Mouse (Mus musculus): Measurements from ENCODE around the gene Sh2d6. TPM values are rescaled to one million over a fixed set of nuclear protein-coding genes. Genes with fewer than 3 reads are reported as not detected.
A peak's percentile ranks its signal among the peaks of the same experiment; 100 is the strongest.

Sh2d6 gene
- polyA plus RNA-seq, 1 experiment from 2014 or later, result not detected

DNA sequence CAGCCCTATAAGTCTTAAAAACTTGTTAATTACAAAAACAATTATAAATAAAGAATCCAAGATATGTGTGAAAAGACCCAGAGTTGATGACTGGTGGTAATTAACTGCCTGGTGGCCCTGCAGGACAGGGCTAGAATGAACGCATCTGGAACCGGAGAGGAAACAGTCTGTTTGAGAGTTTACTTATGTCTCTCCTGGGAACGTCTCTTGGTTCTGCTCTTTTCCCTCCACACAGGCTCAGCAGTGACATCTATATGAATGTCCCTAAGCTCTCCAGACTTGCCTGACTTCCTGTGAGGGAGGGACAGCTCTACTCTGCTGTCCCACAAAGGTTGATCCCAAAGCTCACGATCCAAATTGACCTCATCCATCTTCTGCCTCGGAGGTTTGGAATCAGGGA is 22.6 kb downstream of the Sh2d6 start:
- Histone ChIP-seq H3K27me3 (ENCODE audit: control insufficient read depth, insufficient read depth, low read depth, low read length) (peaks cover 2% of the 10 kb centered on the region; the same call in 1 of the 2 replicates), H3K9ac (ENCODE audit: low read depth, low read length) (no peak overlapping the region), H3K9me3 (replicated peaks; ENCODE audit: control insufficient read depth, low read length) (no peaks in the 10 kb centered on the region), H3K4me3 (ENCODE audit: low read depth, low read length) (no peak overlapping the region), H3K27ac (ENCODE audit: low read length) (no peak overlapping the region), H3K4me2 (ENCODE audit: low read depth, low read length) (no peak overlapping the region), H3K4me1 (ENCODE audit: control insufficient read depth, low read depth, low read length) (no peaks in the 10 kb centered on the region), H3K36me3 (ENCODE audit: control insufficient read depth, insufficient read depth) (no peaks in the 10 kb centered on the region)
- 56% methylated on average over 5 of the region's 5 CpGs for WGBS (ENCODE audit: insufficient replicate concordance)
- no peak for ATAC-seq (ENCODE audit: low read depth)

DNA sequence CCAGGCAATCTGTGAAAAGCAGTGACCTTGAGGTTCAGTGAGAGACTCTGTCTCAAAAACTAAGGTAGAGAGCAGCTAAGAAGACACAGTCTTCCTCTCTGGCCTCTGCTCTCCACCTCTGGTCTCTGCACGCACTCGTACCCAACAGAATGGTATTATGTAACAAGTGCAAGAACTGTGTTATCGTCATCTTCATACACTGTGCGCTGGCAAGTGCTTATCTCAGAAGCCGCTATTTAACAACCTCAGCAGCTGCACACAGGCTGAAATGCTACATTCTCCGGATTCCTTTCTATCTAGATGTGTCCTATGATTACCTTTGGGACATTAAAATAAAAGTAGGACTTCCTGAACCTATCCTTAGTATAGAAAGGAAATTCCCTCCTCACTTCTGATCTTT is 28.6 kb downstream of the Sh2d6 start:
- Histone ChIP-seq H3K4me3 (ENCODE audit: low read depth, low read length) (no peak overlapping the region), H3K9ac (ENCODE audit: low read depth, low read length) (no peak overlapping the region), H3K27me3 (ENCODE audit: control insufficient read depth, insufficient read depth, low read depth, low read length) (peaks cover 2% of the 10 kb centered on the region; the same call in 1 of the 2 replicates), H3K27ac (ENCODE audit: low read length) (no peak overlapping the region), H3K9me3 (replicated peaks; ENCODE audit: control insufficient read depth, low read length) (no peaks in the 10 kb centered on the region), H3K4me2 (ENCODE audit: low read depth, low read length) (no peak overlapping the region), H3K4me1 (ENCODE audit: control insufficient read depth, low read depth, low read length) (peaks cover 4% of the 10 kb centered on the region), H3K36me3 (ENCODE audit: control insufficient read depth, insufficient read depth) (no peaks in the 10 kb centered on the region)
- 17% methylated on average over 6 of the region's 6 CpGs for WGBS (ENCODE audit: insufficient replicate concordance)
- peak; percentile 69 for ATAC-seq (ENCODE audit: low read depth)

DNA sequence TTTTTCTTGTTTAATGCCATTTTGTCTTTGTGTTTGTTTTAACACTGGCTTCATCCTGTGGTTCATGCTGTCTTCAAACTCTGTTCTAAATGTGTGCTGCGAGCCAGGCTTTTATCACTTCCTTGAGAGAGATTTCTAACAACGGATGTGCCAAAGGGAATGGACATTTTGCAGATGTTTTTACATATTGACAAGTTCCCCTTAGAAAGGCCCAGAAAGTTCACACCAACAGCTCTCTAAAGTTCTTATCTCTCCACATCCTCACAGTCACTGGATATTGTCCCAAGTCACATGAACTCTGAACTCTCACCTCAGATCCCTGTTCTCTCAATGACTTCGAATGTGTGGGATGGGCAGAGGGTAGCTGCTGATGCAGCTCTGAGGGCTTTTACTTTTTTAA is 30.4 kb downstream of the Sh2d6 start:
- Histone ChIP-seq H3K36me3 (ENCODE audit: control insufficient read depth, insufficient read depth) (no peaks in the 10 kb centered on the region), H3K9ac (ENCODE audit: low read depth, low read length) (no peak overlapping the region), H3K27ac (ENCODE audit: low read length) (no peak overlapping the region), H3K4me2 (ENCODE audit: low read depth, low read length) (no peak overlapping the region), H3K4me1 (ENCODE audit: control insufficient read depth, low read depth, low read length) (peaks cover 4% of the 10 kb centered on the region), H3K27me3 (ENCODE audit: control insufficient read depth, insufficient read depth, low read depth, low read length) (no peaks in the 10 kb centered on the region), H3K4me3 (ENCODE audit: low read depth, low read length) (no peak overlapping the region), H3K9me3 (replicated peaks; ENCODE audit: control insufficient read depth, low read length) (no peaks in the 10 kb centered on the region)
- WGBS (ENCODE audit: insufficient replicate concordance), result 37% methylated on average over 3 of the region's 3 CpGs
- no peak for ATAC-seq (ENCODE audit: low read depth)

DNA sequence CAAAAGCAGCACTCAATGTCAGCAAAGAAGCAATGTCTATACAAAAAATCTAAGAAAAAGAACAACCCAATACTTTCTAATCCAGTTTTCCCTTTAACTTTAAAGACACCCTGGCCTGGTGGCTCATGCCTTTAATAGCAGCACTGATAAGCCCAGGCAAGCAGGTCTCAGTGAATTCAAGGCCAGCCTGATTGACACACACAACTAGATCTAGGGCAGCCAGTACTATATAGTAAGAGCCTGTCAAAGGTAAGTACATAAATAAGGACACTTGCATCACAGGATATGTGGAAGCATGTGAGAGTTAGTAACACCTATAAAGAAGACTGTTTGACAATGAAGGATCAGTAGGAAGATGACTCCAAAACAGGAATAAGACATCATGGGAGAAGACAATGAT is 32.0 kb downstream of the Sh2d6 start:
- H3K9ac ChIP-seq (ENCODE audit: low read depth, low read length), result no peak overlapping the region
- H3K9me3 ChIP-seq (replicated peaks; ENCODE audit: control insufficient read depth, low read length), result no peaks in the 10 kb centered on the region
- H3K4me3 ChIP-seq (ENCODE audit: low read depth, low read length), result no peak overlapping the region
- no peaks in the 10 kb centered on the region for H3K36me3 ChIP-seq (ENCODE audit: control insufficient read depth, insufficient read depth)
- no peak overlapping the region for H3K4me2 ChIP-seq (ENCODE audit: low read depth, low read length)
- 0 out of 2 replicates have a peak, but pooled peaks have one; percentile 32 for ATAC-seq (ENCODE audit: low read depth)
- H3K27me3 ChIP-seq (ENCODE audit: control insufficient read depth, insufficient read depth, low read depth, low read length), result no peaks in the 10 kb centered on the region
- H3K27ac ChIP-seq (ENCODE audit: low read length), result no peak overlapping the region
- H3K4me1 ChIP-seq (ENCODE audit: control insufficient read depth, low read depth, low read length), result peaks cover 4% of the 10 kb centered on the region

DNA sequence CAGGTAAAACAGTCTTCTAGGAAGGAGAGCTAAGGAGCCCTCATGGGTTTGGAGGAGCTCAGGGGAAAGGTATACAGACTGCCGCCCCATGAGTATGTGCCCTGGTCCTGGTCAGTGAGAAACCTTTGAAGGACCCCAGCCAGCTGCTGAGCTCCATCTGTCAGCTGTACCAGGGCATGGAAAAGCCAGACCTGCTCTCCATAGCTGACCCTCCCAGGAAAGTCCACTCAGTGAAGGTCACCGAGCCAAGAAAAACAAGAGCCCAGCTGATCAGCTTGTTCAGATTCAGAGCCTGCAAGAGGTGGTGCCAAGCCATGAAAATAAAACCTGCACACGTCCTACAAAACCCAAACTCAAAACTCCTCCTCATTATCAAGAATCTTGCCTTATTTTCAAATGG is 32.7 kb downstream of the Sh2d6 start:
- no peaks in the 10 kb centered on the region for H3K9me3 ChIP-seq (replicated peaks; ENCODE audit: control insufficient read depth, low read length)
- no peak overlapping the region for H3K4me2 ChIP-seq (ENCODE audit: low read depth, low read length)
- H3K4me3 ChIP-seq (ENCODE audit: low read depth, low read length), result no peak overlapping the region
- ATAC-seq (ENCODE audit: low read depth), result no peak; the same call in 1 of the 2 replicates
- H3K4me1 ChIP-seq (ENCODE audit: control insufficient read depth, low read depth, low read length), result peaks cover 4% of the 10 kb centered on the region
- H3K27ac ChIP-seq (ENCODE audit: low read length), result no peak overlapping the region
- H3K36me3 ChIP-seq (ENCODE audit: control insufficient read depth, insufficient read depth), result no peaks in the 10 kb centered on the region
- H3K27me3 ChIP-seq (ENCODE audit: control insufficient read depth, insufficient read depth, low read depth, low read length), result no peaks in the 10 kb centered on the region
- WGBS (ENCODE audit: insufficient replicate concordance), result 54% methylated on average over 3 of the region's 3 CpGs
- H3K9ac ChIP-seq (ENCODE audit: low read depth, low read length), result no peak overlapping the region

DNA sequence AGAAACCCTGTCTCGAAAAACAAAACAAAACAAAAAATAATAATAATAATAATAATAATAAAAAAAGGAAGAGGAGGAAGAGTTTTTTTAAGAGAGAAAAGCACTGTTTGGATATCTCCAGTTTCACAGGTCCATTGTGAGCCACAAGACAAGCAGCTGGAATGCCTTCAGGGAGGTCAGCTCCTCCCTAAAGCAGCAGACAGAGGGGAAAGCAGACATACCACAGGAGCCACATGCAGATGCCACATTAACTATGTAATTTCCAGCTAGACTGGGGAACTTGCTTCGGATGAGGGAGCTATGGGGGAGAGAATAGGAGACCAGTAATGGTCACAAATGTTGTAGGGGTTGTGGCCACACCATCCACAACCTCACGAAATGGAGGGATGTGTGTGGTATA is 34.2 kb downstream of the Sh2d6 start:
- H3K9me3 ChIP-seq (replicated peaks; ENCODE audit: control insufficient read depth, low read length), result no peaks in the 10 kb centered on the region
- H3K4me1 ChIP-seq (ENCODE audit: control insufficient read depth, low read depth, low read length), result no peaks in the 10 kb centered on the region
- no peak overlapping the region for H3K4me2 ChIP-seq (ENCODE audit: low read depth, low read length)
- no peak overlapping the region for H3K4me3 ChIP-seq (ENCODE audit: low read depth, low read length)
- 42% methylated on average over 3 of the region's 3 CpGs for WGBS (ENCODE audit: insufficient replicate concordance)
- H3K27ac ChIP-seq (ENCODE audit: low read length), result no peak overlapping the region
- H3K36me3 ChIP-seq (ENCODE audit: control insufficient read depth, insufficient read depth), result no peaks in the 10 kb centered on the region
- no peak overlapping the region for H3K9ac ChIP-seq (ENCODE audit: low read depth, low read length)
- ATAC-seq (ENCODE audit: low read depth), result no peak
- H3K27me3 ChIP-seq (ENCODE audit: control insufficient read depth, insufficient read depth, low read depth, low read length), result no peaks in the 10 kb centered on the region

DNA sequence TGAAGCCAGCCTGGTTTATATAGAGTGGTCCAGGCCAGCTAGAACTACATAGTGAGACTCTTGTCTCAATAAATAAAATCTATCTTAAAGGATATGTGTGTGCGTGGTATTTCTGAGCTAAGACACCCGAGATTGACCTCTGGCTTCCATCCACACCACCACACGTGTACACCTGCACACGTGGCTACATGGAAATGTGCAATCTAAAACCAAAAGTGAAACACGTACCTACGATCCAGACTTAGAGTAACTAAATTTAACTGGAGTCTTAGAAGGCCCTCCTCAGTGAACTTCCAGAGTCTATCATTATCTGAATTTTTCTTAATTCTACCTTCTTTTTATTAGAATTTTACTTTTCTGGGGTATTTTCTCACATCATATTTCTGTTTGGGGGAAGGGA is 35.2 kb downstream of the Sh2d6 start:
- ATAC-seq (ENCODE audit: low read depth), result no peak
- H3K36me3 ChIP-seq (ENCODE audit: control insufficient read depth, insufficient read depth), result no peaks in the 10 kb centered on the region
- H3K9me3 ChIP-seq (replicated peaks; ENCODE audit: control insufficient read depth, low read length), result no peaks in the 10 kb centered on the region
- no peak overlapping the region for H3K27ac ChIP-seq (ENCODE audit: low read length)
- no peak overlapping the region for H3K4me3 ChIP-seq (ENCODE audit: low read depth, low read length)
- no peaks in the 10 kb centered on the region for H3K27me3 ChIP-seq (ENCODE audit: control insufficient read depth, insufficient read depth, low read depth, low read length)
- H3K4me1 ChIP-seq (ENCODE audit: control insufficient read depth, low read depth, low read length), result no peaks in the 10 kb centered on the region
- 74% methylated on average over 6 of the region's 6 CpGs for WGBS (ENCODE audit: insufficient replicate concordance)
- no peak overlapping the region for H3K4me2 ChIP-seq (ENCODE audit: low read depth, low read length)
- H3K9ac ChIP-seq (ENCODE audit: low read depth, low read length), result no peak overlapping the region

DNA sequence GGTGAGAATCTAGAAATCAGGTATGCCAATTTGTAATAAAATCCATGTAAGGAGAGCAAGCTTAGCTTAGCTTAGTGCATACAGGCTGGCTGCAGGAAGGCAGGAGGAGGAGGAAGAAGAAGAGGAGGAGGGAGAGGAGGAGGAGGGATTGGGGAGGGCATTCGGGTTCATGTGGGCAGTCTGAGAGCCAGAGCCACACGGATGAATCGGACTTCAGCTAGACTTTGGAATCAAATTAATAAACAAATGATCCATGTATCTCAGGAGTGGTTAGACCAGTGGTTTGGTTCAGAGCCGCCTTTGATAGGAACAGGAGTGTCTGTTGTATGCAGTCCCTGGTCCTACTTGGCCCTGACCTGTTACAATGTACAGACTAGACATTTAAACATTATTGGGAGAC is 36.6 kb downstream of the Sh2d6 start:
- Histone ChIP-seq H3K27me3 (ENCODE audit: control insufficient read depth, insufficient read depth, low read depth, low read length) (no peaks in the 10 kb centered on the region), H3K9me3 (replicated peaks; ENCODE audit: control insufficient read depth, low read length) (no peaks in the 10 kb centered on the region), H3K4me3 (ENCODE audit: low read depth, low read length) (no peak overlapping the region), H3K4me2 (ENCODE audit: low read depth, low read length) (no peak overlapping the region), H3K36me3 (ENCODE audit: control insufficient read depth, insufficient read depth) (no peaks in the 10 kb centered on the region), H3K27ac (ENCODE audit: low read length) (no peak overlapping the region), H3K9ac (ENCODE audit: low read depth, low read length) (no peak overlapping the region), H3K4me1 (ENCODE audit: control insufficient read depth, low read depth, low read length) (no peaks in the 10 kb centered on the region)
- ATAC-seq (ENCODE audit: low read depth), result no peak
- 58% methylated on average over 4 of the region's 4 CpGs for WGBS (ENCODE audit: insufficient replicate concordance)

DNA sequence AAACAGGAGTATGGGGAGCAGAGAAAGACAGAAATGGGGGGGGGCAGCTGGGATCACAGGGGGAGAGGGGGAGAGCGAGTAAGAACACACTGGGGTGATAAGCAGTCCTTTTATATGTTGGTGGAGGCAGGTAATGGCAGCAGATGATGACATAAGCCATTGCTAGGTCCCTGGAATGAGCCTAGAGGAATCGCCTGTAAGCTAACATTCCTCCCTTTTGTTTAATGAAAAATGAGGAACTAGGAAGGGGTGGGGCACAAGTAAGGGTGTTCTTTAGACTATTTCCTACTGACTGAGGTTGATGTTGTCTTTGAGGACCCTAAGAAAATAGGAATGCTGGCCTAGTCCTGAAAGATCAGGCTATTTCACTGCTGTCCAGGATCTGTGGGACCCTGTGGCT is 39.4 kb downstream of the Sh2d6 start:
- ATAC-seq (ENCODE audit: low read depth), result no peak
- 57% methylated on average over 2 of the region's 2 CpGs for WGBS (ENCODE audit: insufficient replicate concordance)
- Histone ChIP-seq H3K36me3 (ENCODE audit: control insufficient read depth, insufficient read depth) (no peaks in the 10 kb centered on the region), H3K9ac (ENCODE audit: low read depth, low read length) (no peak overlapping the region), H3K4me2 (ENCODE audit: low read depth, low read length) (no peak overlapping the region), H3K9me3 (replicated peaks; ENCODE audit: control insufficient read depth, low read length) (no peaks in the 10 kb centered on the region), H3K27ac (ENCODE audit: low read length) (no peak overlapping the region), H3K4me3 (ENCODE audit: low read depth, low read length) (no peak overlapping the region), H3K4me1 (ENCODE audit: control insufficient read depth, low read depth, low read length) (no peaks in the 10 kb centered on the region), H3K27me3 (ENCODE audit: control insufficient read depth, insufficient read depth, low read depth, low read length) (no peaks in the 10 kb centered on the region)

DNA sequence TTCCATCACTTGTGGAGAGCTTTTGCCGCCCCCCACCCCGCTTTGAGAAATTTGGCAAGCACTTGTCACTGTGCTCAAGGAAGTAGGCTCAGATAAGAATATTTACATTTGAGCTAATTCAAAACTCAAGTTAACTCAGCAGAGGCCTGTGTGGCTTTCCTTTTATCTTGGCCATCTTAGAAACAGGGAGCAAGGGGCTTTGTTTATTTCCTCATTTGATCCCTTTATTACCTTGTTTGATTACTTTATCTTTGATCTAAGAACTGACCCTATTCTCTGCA is 41.1 kb downstream of the Sh2d6 start:
- H3K27me3 ChIP-seq (ENCODE audit: control insufficient read depth, insufficient read depth, low read depth, low read length), result no peaks in the 10 kb centered on the region
- no peak overlapping the region for H3K27ac ChIP-seq (ENCODE audit: low read length)
- H3K9ac ChIP-seq (ENCODE audit: low read depth, low read length), result no peak overlapping the region
- WGBS (ENCODE audit: insufficient replicate concordance), result 55% methylated on average over 2 of the region's 2 CpGs
- H3K4me1 ChIP-seq (ENCODE audit: control insufficient read depth, low read depth, low read length), result no peaks in the 10 kb centered on the region
- no peaks in the 10 kb centered on the region for H3K9me3 ChIP-seq (replicated peaks; ENCODE audit: control insufficient read depth, low read length)
- no peak overlapping the region for H3K4me3 ChIP-seq (ENCODE audit: low read depth, low read length)
- H3K36me3 ChIP-seq (ENCODE audit: control insufficient read depth, insufficient read depth), result no peaks in the 10 kb centered on the region
- H3K4me2 ChIP-seq (ENCODE audit: low read depth, low read length), result no peak overlapping the region
- no peak for ATAC-seq (ENCODE audit: low read depth)
